Mouse (Mus musculus) forebrain, embryonic 13.5 days (tissue): ENCODE data around the gene Stx1b. TPM values are rescaled to one million over a fixed set of nuclear protein-coding genes. Genes with fewer than 3 reads are reported as not detected.
A peak's percentile ranks its signal among the peaks of the same experiment; 100 is the strongest.
"Not testable (repeated sequence)": the region's sequence is repeated elsewhere in the genome, so short reads cannot be mapped to it uniquely, and the experiment has no call there.

Experiments
- ATAC-seq: fragments of 200-750 bp; cut with Nextera tagmentation; 2 replicates; pipeline ENCODE4 v1.8.0; 2017
- H3K27ac ChIP-seq: fragments of 300-500 bp; sonication (generic); 2 replicates; pipeline ENCODE4 v1.5.1; 2015; ENCODE audit warnings: inconsistent platforms, mild to moderate bottlenecking, moderate library complexity
- H3K27me3 ChIP-seq: fragments of 300-500 bp; sonication (generic); 2 replicates; pipeline ENCODE4 v1.6.1; 2015; ENCODE audit warnings: mild to moderate bottlenecking, inconsistent platforms
- H3K36me3 ChIP-seq: fragments of 300-500 bp; sonication (generic); 2 replicates; pipeline ENCODE4 v1.6.1; 2015; ENCODE audit warnings: mild to moderate bottlenecking, inconsistent platforms; ENCODE audit not compliant: poor library complexity, severe bottlenecking
- H3K4me1 ChIP-seq: fragments of 300-500 bp; sonication (generic); 2 replicates; pipeline ENCODE4 v1.6.1; 2015; ENCODE audit warnings: inconsistent platforms
- H3K4me2 ChIP-seq: fragments of 300-500 bp; sonication (generic); 2 replicates; pipeline ENCODE4 v1.6.1; 2015; ENCODE audit warnings: inconsistent platforms, mild to moderate bottlenecking, moderate library complexity
- H3K4me3 ChIP-seq: fragments of 300-500 bp; sonication (generic); 2 replicates; pipeline ENCODE4 v1.5.1; 2015; ENCODE audit warnings: mild to moderate bottlenecking, inconsistent platforms
- H3K9ac ChIP-seq: fragments of 300-500 bp; sonication (generic); 2 replicates; pipeline ENCODE4 v1.6.1; 2015; ENCODE audit warnings: mild to moderate bottlenecking, inconsistent platforms
- H3K9me3 ChIP-seq: fragments of 300-500 bp; sonication (generic); replicated peaks from 2 replicates; pipeline ENCODE4 v1.6.1; 2016; ENCODE audit warnings: inconsistent platforms
- WGBS: fragments of 180-500 bp; shearing (Covaris S2); methylation state at CpG from one replicate; pipeline ENCODE4 v1.1.7; 2015; 5-methylcytosine and 5-hydroxymethylcytosine counted together
- polyA plus RNA-seq: library from polyadenylated mRNA; unstranded; fragments of >200 nt; fragmentation: Nextera tagmentation; extraction: Ambion mirVana; gene quantifications from 2 replicates; pipeline ENCODE4 v1.2.1, GENCODE M21; 2015

The Stx1b gene
- polyA plus RNA-seq, 1 experiment from 2014 or later = 18.9 TPM

- WGBS = 2% methylated on average over 15 of the region's 15 CpGs
- H3K36me3 ChIP-seq = 0 out of 2 replicates have a peak, but pooled peaks cover 2% of the 10 kb centered on the region
Observed at GRCm38 (mm10) chr7:127840886-127841285, 16.5 kb upstream of the Stx1b start.

GRCm38 (mm10) chr7:127840031-127840430 is 15.7 kb upstream of the Stx1b start:
- not testable (repeated sequence) for H3K9me3 ChIP-seq, H3K36me3 ChIP-seq, H3K27ac ChIP-seq, H3K27me3 ChIP-seq, H3K4me2 ChIP-seq, ATAC-seq, H3K4me3 ChIP-seq, H3K9ac ChIP-seq
- 70% methylated on average over 2 of the region's 2 CpGs for WGBS
- peaks cover 13% of the 10 kb centered on the region for H3K4me1 ChIP-seq

More at GRCm38 (mm10) chr7:127840886-127841285, 16.5 kb upstream of the Stx1b start:
- Histone ChIP-seq H3K27me3 (no peaks in the 10 kb centered on the region), H3K4me1 (peaks cover 13% of the 10 kb centered on the region), H3K4me2 (peak overlapping the region; percentile 99), H3K4me3 (peak overlapping the region; percentile 68), H3K9me3 (no peaks in the 10 kb centered on the region), H3K27ac (peak overlapping the region; percentile 88), H3K9ac (peak overlapping the region; percentile 71)
- ATAC-seq = peak; percentile 26

GRCm38 (mm10) chr7:127837878-127838277 is 13.5 kb upstream of the Stx1b start:
- H3K4me1 ChIP-seq = peaks cover 12% of the 10 kb centered on the region
- not testable (repeated sequence) for H3K36me3 ChIP-seq, H3K4me2 ChIP-seq, H3K27me3 ChIP-seq, ATAC-seq, H3K9me3 ChIP-seq, H3K4me3 ChIP-seq, H3K27ac ChIP-seq, H3K9ac ChIP-seq
- WGBS = 84% methylated on average over 4 of the region's 4 CpGs

DNA sequence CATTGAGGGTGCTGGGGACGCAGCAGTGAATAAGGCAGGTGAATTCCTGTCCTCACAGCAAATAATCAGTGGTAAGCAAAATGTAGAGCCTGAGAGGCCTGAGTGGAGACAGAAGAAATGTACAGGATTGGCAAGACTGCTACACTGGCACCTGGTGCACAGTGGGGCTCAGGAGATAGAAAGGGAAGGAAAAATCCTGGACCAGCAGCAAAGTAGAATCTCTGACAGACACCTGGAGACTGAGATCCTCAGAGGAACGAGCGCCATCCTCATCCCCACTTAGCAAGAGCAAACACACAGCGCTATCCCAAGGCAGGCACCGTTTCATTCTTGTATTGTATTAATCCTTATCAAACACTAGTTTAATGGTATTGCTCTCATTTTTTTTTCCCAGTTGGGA is 13.1 kb upstream of the Stx1b start:
- Histone ChIP-seq H3K27ac (no peak overlapping the region), H3K9me3 (no peaks in the 10 kb centered on the region), H3K36me3 (no peaks in the 10 kb centered on the region), H3K4me2 (no peak overlapping the region), H3K4me3 (no peak overlapping the region), H3K4me1 (peaks cover 7% of the 10 kb centered on the region), H3K9ac (0 out of 2 replicates have a peak overlapping the region, but pooled peaks have one; percentile 27), H3K27me3 (no peaks in the 10 kb centered on the region)
- 89% methylated on average over 5 of the region's 5 CpGs for WGBS
- no peak for ATAC-seq

DNA sequence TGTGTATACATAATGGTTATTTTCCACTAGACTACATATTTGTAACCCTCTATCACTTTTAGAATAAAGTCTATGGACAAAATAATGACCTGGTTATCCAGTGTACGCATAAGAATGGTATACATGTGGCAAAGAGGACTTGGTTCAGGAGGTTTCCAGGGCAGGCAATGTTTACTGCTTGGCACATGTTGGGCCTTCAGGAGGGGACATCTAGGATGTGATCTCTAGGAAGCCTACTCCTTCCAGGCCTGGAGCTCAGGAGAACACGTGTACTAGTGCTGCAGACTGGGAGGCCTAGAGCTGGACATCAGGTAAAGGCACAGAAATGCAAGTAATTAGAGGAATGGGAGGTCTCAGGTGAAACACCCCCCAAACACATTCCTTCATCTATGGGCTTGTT is 11.2 kb upstream of the Stx1b start:
- Histone ChIP-seq H3K27me3 (no peaks in the 10 kb centered on the region), H3K36me3 (no peaks in the 10 kb centered on the region), H3K9me3 (no peaks in the 10 kb centered on the region), H3K9ac (no peak overlapping the region), H3K27ac (no peak overlapping the region), H3K4me1 (peaks cover under 1% of the 10 kb centered on the region; the same call in 1 of the 2 replicates), H3K4me2 (no peak overlapping the region), H3K4me3 (no peak overlapping the region)
- WGBS = 84% methylated on average over 2 of the region's 2 CpGs
- no peak for ATAC-seq

DNA sequence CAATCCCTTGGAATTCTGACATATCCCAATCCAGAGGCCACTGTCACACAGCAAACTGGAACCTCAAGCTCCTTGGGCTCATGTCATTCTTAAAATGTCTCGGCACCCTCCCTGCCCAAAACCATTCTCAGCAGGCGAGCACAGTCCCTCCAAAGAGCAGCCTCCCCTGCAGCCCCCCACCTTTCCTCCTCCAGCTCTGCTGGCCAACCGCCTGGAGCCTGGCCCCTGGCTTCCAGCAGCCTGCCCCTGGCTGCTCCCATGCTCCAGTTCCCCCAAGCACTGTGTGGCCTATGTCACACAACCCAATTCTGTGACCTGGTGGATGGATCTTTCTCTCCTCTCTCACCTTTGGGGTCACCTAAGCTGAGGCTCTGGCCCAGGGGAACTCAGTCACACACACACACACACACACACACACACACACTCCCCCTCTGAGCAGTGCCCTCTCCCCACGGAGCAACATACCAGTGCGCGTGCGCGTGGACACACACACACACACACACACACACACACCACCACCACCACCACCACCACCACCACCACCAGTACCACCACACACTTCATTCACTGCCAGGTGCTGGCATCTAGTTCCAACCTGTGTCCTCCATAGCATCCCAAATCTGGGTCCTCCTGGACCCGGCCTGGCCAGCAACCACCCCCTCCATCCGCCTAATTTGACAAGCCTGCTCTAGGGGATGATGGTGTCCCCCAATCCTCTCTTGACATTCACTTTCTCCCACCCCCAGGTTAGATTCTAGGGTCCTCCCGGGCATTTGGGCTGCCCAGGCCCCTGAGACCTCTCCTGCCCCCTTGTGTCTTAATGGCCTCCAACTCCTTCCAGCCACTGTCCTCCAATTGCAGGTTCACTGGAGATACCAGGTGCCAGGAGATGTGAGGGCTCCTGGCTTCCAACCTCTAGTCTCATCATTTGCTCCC is 845 bp downstream of the Stx1b start:
- Histone ChIP-seq H3K27me3 (no peaks in the 10 kb centered on the region), H3K4me2 (peak overlapping the region; percentile 80), H3K27ac (peak overlapping the region; percentile 88), H3K9ac (peak overlapping the region; percentile 92), H3K4me1 (peaks cover 27% of the 10 kb centered on the region), H3K36me3 (no peaks in the 10 kb centered on the region), H3K9me3 (no peaks in the 10 kb centered on the region), H3K4me3 (peak overlapping the region; percentile 76)
- ATAC-seq = peak; percentile 50
- 56% methylated on average over 11 of the region's 11 CpGs for WGBS

GRCm38 (mm10) chr7:127822494-127822893 is 1.9 kb downstream of the Stx1b start:
- Histone ChIP-seq H3K9me3 (no peaks in the 10 kb centered on the region), H3K27me3 (no peaks in the 10 kb centered on the region), H3K4me2 (no peak overlapping the region), H3K9ac (0 out of 2 replicates have a peak overlapping the region, but pooled peaks have one; percentile 92), H3K27ac (no peak overlapping the region), H3K4me1 (peaks cover 27% of the 10 kb centered on the region), H3K36me3 (peaks cover 5% of the 10 kb centered on the region; the same call in 1 of the 2 replicates), H3K4me3 (no peak overlapping the region)
- WGBS = 93% methylated on average over 3 of the region's 3 CpGs
- no peak for ATAC-seq

DNA sequence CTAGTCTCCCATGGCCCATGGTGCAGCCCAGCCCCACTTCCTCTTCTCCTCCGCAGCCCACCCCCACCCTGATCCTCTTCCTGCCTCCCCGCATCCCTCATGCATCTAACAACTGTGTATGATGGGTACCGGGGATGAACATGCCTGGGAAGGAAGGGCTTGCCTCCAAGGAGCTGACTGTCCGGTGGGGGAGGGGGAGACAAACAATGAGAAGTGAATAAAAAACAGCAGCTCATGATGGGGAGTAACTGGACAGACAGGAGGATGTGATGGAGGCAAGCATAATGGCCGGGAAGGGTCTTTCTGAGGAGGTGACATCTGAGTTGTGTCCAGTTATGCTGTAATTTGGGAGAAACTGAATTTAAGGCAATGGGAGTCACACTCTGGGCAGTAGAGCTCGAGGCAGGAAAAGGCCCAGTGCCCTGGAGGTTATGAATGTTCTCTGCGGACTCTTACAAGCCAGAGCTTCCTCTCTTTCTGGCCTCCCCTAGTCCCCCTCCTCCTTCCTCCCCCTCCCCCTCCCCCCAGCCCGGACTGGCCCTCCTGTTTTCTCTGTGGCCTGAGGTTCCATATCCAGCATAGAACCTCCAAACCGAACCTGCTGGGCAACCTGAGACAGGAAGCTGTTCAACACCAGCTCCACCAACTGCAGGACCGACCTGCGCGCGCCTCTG is 3.4 kb downstream of the Stx1b start:
- H3K9ac ChIP-seq = no peak overlapping the region
- H3K27me3 ChIP-seq = no peaks in the 10 kb centered on the region
- no peak for ATAC-seq
- H3K4me1 ChIP-seq = peaks cover 29% of the 10 kb centered on the region
- H3K36me3 ChIP-seq = peaks cover 9% of the 10 kb centered on the region; the same call in 1 of the 2 replicates
- no peaks in the 10 kb centered on the region for H3K9me3 ChIP-seq
- H3K27ac ChIP-seq = no peak overlapping the region
- no peak overlapping the region for H3K4me2 ChIP-seq
- 75% methylated on average over 13 of the region's 13 CpGs for WGBS
- H3K4me3 ChIP-seq = no peak overlapping the region

GRCm38 (mm10) chr7:127817776-127818175 is 6.6 kb downstream of the Stx1b start:
- H3K4me3 ChIP-seq = no peak overlapping the region
- no peaks in the 10 kb centered on the region for H3K9me3 ChIP-seq
- H3K4me1 ChIP-seq = peaks cover 22% of the 10 kb centered on the region; the same call in 1 of the 2 replicates
- WGBS = 92% methylated on average over 5 of the region's 5 CpGs
- H3K9ac ChIP-seq = no peak overlapping the region
- no peak overlapping the region for H3K4me2 ChIP-seq
- no peak overlapping the region; the same call in 1 of the 2 replicates for H3K27ac ChIP-seq
- peaks cover 29% of the 10 kb centered on the region for H3K36me3 ChIP-seq
- no peaks in the 10 kb centered on the region for H3K27me3 ChIP-seq
- no peak for ATAC-seq

GRCm38 (mm10) chr7:127817053-127817452 is 7.3 kb downstream of the Stx1b start:
- Histone ChIP-seq H3K36me3 (peaks cover 36% of the 10 kb centered on the region), H3K9ac (no peak overlapping the region), H3K27ac (no peak overlapping the region), H3K4me3 (no peak overlapping the region), H3K27me3 (no peaks in the 10 kb centered on the region), H3K4me1 (peaks cover 17% of the 10 kb centered on the region; the same call in 1 of the 2 replicates), H3K4me2 (no peak overlapping the region), H3K9me3 (no peaks in the 10 kb centered on the region)
- no peak for ATAC-seq
- 88% methylated on average over 7 of the region's 7 CpGs for WGBS

- Histone ChIP-seq H3K9ac (peak overlapping the region; percentile 40; the same call in 1 of the 2 replicates), H3K27ac (no peak overlapping the region), H3K4me1 (peaks cover 17% of the 10 kb centered on the region; the same call in 1 of the 2 replicates), H3K36me3 (peaks cover 45% of the 10 kb centered on the region), H3K4me3 (no peak overlapping the region), H3K27me3 (no peaks in the 10 kb centered on the region), H3K9me3 (no peaks in the 10 kb centered on the region), H3K4me2 (no peak overlapping the region)
- 74% methylated on average over 15 of the region's 15 CpGs for WGBS
- no peak for ATAC-seq
Observed at GRCm38 (mm10) chr7:127815954-127816821, 8.2 kb downstream of the Stx1b start.
